Mouse (Mus musculus): ENCODE data around the gene Pip4k2a. TPM values are rescaled to one million over a fixed set of nuclear protein-coding genes. Genes with fewer than 3 reads are reported as not detected.

Gene Pip4k2a
- polyA plus RNA-seq, 1 experiment from 2014 or later = 11.8 TPM

DNA sequence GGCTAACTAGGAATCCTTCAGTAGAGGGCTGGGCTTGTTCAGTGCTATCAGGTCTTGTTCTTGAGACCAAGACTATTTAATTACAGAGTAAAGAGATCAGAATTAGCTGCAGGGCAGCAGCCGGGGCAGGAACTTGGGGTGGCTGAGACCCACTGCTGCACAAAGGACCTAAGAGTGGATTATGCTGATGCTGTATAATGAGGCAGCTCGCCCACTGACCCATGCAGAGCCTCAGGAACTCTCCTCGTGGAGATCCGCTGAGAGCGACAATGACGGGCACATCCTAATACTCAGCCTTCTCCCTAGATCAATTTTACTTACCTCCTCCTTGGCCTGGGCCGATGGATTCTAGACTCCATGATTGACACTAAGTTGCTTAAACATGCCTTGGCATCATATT is 64.5 kb downstream of the Pip4k2a start:
- WGBS = 9% methylated on average over 7 of the region's 7 CpGs
- Histone ChIP-seq H3K4me3 (replicated peaks; ENCODE audit: low read depth, low read length) (no peak overlapping the region), H3K9me3 (ENCODE audit: control insufficient read depth, low read length) (no peaks in the 10 kb centered on the region), H3K4me1 (ENCODE audit: control insufficient read depth, insufficient read depth, low read length) (peaks cover 12% of the 10 kb centered on the region; the same call in 1 of the 2 replicates), H3K27ac (replicated peaks; ENCODE audit: low read depth, low read length) (no peak overlapping the region), H3K9ac (replicated peaks; ENCODE audit: low read length) (no peak overlapping the region), H3K27me3 (ENCODE audit: control insufficient read depth, insufficient read depth, low read length) (no peaks in the 10 kb centered on the region), H3K4me2 (ENCODE audit: low read length) (peak overlapping the region; percentile 30), H3K36me3 (ENCODE audit: control insufficient read depth, insufficient read depth, low read length) (no peaks in the 10 kb centered on the region)
- DNase-seq = peak; percentile 37
- no peak for ATAC-seq (ENCODE audit: low FRiP score, low TSS enrichment)

DNA sequence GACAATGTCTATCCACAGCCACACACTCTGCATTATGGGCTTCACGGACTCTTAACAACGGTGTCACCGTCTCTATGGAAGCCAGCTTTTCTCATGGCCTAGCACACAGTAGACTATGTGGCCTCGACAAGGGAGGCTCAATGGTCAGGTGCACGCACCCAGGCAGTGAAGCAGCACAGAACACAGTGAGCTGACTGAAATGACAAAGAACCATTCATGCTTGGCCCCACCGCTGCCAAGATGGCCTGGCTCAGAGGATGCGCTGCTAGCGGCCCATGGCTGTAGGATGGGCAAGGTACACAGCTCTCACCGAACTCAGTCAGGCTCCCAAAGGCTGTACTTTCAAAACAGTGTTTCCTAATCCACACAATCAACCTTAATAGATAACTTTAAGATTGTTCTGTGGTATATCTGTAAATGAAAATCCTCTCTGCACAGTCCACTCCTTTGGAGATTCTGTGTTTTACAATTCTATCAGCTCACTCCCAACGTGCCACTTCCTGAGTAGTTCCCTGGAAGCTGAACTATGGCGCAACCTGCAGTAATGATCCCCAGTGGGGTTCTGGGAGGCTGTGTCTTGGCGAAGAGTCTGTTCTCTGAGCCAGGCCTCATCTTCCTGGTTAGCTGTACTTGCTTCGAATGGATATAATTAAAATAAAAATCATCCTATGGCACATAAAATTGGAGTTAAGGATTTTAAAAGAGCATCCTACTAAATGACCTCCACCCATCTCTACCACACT is 67.4 kb downstream of the Pip4k2a start:
- ATAC-seq (ENCODE audit: low FRiP score, low TSS enrichment) (no peak), DNase-seq (no peak)
- 87% methylated on average over 13 of the region's 13 CpGs for WGBS
- no peaks in the 10 kb centered on the region for H3K36me3 ChIP-seq (ENCODE audit: control insufficient read depth, insufficient read depth, low read length)
- H3K4me3 ChIP-seq (replicated peaks; ENCODE audit: low read depth, low read length) = no peak overlapping the region
- H3K4me1 ChIP-seq (ENCODE audit: control insufficient read depth, insufficient read depth, low read length) = peaks cover 12% of the 10 kb centered on the region; the same call in 1 of the 2 replicates
- H3K4me2 ChIP-seq (ENCODE audit: low read length) = no peak overlapping the region
- no peak overlapping the region for H3K9ac ChIP-seq (replicated peaks; ENCODE audit: low read length)
- H3K9me3 ChIP-seq (ENCODE audit: control insufficient read depth, low read length) = no peaks in the 10 kb centered on the region
- H3K27me3 ChIP-seq (ENCODE audit: control insufficient read depth, insufficient read depth, low read length) = no peaks in the 10 kb centered on the region
- H3K27ac ChIP-seq (replicated peaks; ENCODE audit: low read depth, low read length) = no peak overlapping the region

DNA sequence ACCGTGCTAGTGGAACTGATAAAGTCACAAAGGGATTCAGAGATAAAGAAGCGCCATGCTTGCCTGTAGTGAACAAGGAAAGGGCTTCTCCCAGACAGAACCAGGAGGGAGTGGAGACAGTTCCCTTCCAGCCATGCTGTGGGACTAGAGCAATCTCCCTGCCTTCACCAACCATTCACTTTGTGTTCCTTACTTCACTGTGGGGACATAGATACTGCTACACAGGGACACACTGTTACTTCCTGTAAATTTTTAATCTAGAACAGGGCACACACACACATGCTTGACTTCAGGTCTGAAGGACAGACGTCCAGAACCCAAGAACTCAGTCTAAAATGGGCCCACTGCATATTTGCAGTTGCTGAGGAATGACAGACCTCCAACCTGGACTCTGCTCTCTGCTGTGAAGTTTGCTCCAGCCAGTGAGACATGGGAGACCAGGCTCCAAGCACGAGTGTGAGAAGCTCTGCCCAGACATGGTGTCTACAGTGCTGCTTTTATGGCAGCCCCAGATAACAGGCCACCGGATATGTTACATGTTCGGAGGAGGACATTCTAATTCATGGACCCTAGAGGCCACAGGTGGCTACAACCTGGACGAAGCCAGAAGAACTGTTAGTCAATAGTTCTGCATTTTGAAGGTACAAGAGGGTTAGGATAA is 69.2 kb downstream of the Pip4k2a start:
- no peak for ATAC-seq (ENCODE audit: low FRiP score, low TSS enrichment)
- Histone ChIP-seq H3K9me3 (ENCODE audit: control insufficient read depth, low read length) (no peaks in the 10 kb centered on the region), H3K4me3 (replicated peaks; ENCODE audit: low read depth, low read length) (no peak overlapping the region), H3K9ac (replicated peaks; ENCODE audit: low read length) (no peak overlapping the region), H3K27ac (replicated peaks; ENCODE audit: low read depth, low read length) (no peak overlapping the region), H3K4me1 (ENCODE audit: control insufficient read depth, insufficient read depth, low read length) (peaks cover 14% of the 10 kb centered on the region; the same call in 1 of the 2 replicates), H3K27me3 (ENCODE audit: control insufficient read depth, insufficient read depth, low read length) (no peaks in the 10 kb centered on the region), H3K4me2 (ENCODE audit: low read length) (no peak overlapping the region), H3K36me3 (ENCODE audit: control insufficient read depth, insufficient read depth, low read length) (no peaks in the 10 kb centered on the region)
- DNase-seq = no peak
- 86% methylated on average over 7 of the region's 7 CpGs for WGBS

DNA sequence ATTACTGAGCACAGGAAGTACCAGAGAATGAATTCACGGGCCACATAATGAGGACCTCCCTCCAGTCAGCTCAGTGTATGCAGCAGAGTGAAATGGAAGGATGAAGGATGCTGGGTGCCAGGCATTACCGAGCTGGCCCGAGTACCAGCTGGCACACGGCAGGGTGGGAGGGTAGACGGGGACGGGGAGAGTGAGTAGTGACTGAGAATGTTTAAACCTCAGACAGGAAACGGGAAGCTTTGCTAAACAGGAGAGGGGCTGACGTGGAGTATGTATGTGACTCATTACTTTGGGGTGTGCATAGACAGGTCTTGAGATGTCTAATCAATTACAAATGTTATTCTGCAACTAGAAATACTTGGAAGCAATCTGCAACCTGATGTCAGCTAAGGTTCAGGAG is 69.7 kb downstream of the Pip4k2a start:
- no peak overlapping the region for H3K4me3 ChIP-seq (replicated peaks; ENCODE audit: low read depth, low read length)
- 85% methylated on average over 8 of the region's 8 CpGs for WGBS
- H3K36me3 ChIP-seq (ENCODE audit: control insufficient read depth, insufficient read depth, low read length) = no peaks in the 10 kb centered on the region
- DNase-seq = no peak
- ATAC-seq (ENCODE audit: low FRiP score, low TSS enrichment) = no peak
- H3K4me2 ChIP-seq (ENCODE audit: low read length) = no peak overlapping the region
- no peak overlapping the region for H3K27ac ChIP-seq (replicated peaks; ENCODE audit: low read depth, low read length)
- no peak overlapping the region for H3K9ac ChIP-seq (replicated peaks; ENCODE audit: low read length)
- H3K4me1 ChIP-seq (ENCODE audit: control insufficient read depth, insufficient read depth, low read length) = peaks cover 9% of the 10 kb centered on the region; the same call in 1 of the 2 replicates
- H3K9me3 ChIP-seq (ENCODE audit: control insufficient read depth, low read length) = no peaks in the 10 kb centered on the region
- no peaks in the 10 kb centered on the region for H3K27me3 ChIP-seq (ENCODE audit: control insufficient read depth, insufficient read depth, low read length)

DNA sequence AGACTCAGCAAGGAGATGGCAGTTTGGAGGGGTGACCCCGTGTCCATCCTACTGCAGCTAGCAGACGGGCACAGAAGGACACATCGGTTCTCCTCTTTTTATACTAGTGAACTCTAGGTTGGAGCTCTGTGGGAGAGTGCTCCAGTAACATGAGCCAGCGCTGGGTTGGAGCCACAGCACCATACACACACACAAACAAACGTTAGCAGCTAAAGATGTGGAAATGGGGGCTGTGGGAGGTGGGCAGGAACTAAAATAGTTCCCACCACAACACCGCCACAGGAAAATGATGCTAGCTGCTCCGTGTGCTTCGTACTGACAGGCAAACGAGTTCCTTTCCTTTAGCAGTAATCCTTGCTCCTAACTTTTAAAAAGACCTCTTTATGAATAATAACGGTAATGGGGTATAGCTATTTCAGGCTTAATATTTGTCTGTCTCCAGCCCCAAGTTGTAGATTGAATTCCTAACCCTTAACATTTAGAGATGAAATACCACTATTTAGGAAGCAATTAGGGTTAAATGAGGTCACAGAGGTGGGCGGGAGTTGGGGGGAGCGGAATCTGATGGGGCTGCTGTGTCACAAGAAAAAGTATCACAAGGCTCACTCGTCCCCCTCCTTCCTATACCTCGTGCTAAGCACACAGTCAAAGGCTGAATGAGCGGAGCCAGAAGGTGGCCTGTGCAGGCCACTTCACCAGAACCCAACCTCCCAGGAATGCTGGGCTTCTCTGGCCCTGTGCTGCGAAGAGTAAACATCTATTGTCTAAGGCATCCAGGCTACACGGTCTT is 73.9 kb downstream of the Pip4k2a start:
- ATAC-seq (ENCODE audit: low FRiP score, low TSS enrichment) (no peak), DNase-seq (no peak)
- Histone ChIP-seq H3K27ac (replicated peaks; ENCODE audit: low read depth, low read length) (no peak overlapping the region), H3K4me3 (replicated peaks; ENCODE audit: low read depth, low read length) (no peak overlapping the region), H3K4me2 (ENCODE audit: low read length) (no peak overlapping the region), H3K36me3 (ENCODE audit: control insufficient read depth, insufficient read depth, low read length) (no peaks in the 10 kb centered on the region), H3K27me3 (ENCODE audit: control insufficient read depth, insufficient read depth, low read length) (no peaks in the 10 kb centered on the region), H3K9me3 (ENCODE audit: control insufficient read depth, low read length) (no peaks in the 10 kb centered on the region), H3K4me1 (ENCODE audit: control insufficient read depth, insufficient read depth, low read length) (0 out of 2 replicates have a peak, but pooled peaks cover 7% of the 10 kb centered on the region), H3K9ac (replicated peaks; ENCODE audit: low read length) (no peak overlapping the region)
- WGBS = 61% methylated on average over 17 of the region's 17 CpGs

DNA sequence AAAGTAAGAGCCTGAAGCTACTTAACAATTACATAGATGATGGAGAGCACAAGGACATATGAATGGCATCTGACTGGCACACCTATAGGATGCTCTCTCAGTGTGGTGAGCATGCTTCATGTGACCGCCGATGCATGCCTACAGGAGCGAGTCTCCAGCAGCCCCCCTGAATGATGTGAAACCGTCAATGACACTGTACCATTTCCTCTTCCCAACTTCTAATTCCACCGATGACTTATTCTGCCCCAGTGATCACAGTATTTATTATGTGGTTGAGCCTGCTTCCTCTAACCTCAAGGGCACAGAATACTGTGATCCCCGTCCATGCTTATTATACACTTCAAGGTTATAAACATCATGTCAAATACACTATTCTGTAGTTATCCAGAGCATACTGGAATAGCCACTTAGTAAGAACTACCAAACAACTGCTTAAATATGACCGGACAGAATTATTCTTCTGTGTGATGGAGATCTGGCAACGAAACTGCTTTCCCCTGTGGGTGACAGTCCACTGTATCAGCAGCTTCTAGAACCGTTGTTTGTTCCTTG is 74.8 kb downstream of the Pip4k2a start:
- Histone ChIP-seq H3K4me1 (ENCODE audit: control insufficient read depth, insufficient read depth, low read length) (0 out of 2 replicates have a peak, but pooled peaks cover 7% of the 10 kb centered on the region), H3K27me3 (ENCODE audit: control insufficient read depth, insufficient read depth, low read length) (no peaks in the 10 kb centered on the region), H3K4me2 (ENCODE audit: low read length) (no peak overlapping the region), H3K36me3 (ENCODE audit: control insufficient read depth, insufficient read depth, low read length) (no peaks in the 10 kb centered on the region), H3K4me3 (replicated peaks; ENCODE audit: low read depth, low read length) (no peak overlapping the region), H3K9me3 (ENCODE audit: control insufficient read depth, low read length) (no peaks in the 10 kb centered on the region), H3K9ac (replicated peaks; ENCODE audit: low read length) (no peak overlapping the region), H3K27ac (replicated peaks; ENCODE audit: low read depth, low read length) (no peak overlapping the region)
- WGBS = 81% methylated on average over 9 of the region's 9 CpGs
- DNase-seq (no peak), ATAC-seq (ENCODE audit: low FRiP score, low TSS enrichment) (no peak)

DNA sequence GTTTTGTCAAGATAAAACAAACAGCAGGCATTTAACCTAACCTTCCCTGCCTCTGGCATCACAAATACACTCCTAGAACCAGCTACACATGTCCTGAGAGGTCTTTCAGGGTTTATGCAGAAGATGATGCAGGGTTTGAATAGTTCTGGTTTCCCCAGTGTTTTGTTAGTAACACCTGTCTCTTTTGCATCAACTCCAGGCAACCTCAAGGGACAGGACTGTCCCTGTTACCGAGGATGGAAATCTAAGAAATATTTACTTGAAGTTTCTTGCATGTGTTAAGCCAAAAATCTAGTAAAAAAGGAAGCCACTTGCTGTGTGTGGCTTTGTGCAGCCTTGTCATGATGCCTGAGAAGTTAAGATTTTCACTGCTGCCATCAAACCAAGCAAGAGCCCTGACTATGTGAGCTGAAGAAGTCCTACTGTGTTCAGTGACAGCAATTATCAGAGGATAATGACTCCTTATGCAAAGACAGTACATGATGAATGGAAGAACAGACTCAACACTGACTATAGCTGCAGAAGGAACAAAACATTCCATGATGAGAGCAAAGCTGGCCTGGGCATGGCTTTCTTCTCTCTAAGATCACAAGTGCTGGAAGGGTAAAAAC is 76.3 kb downstream of the Pip4k2a start:
- Histone ChIP-seq H3K9ac (replicated peaks; ENCODE audit: low read length) (no peak overlapping the region), H3K9me3 (ENCODE audit: control insufficient read depth, low read length) (no peaks in the 10 kb centered on the region), H3K36me3 (ENCODE audit: control insufficient read depth, insufficient read depth, low read length) (no peaks in the 10 kb centered on the region), H3K4me2 (ENCODE audit: low read length) (no peak overlapping the region), H3K4me1 (ENCODE audit: control insufficient read depth, insufficient read depth, low read length) (0 out of 2 replicates have a peak, but pooled peaks cover 11% of the 10 kb centered on the region), H3K27ac (replicated peaks; ENCODE audit: low read depth, low read length) (no peak overlapping the region), H3K27me3 (ENCODE audit: control insufficient read depth, insufficient read depth, low read length) (no peaks in the 10 kb centered on the region), H3K4me3 (replicated peaks; ENCODE audit: low read depth, low read length) (no peak overlapping the region)
- no peak for ATAC-seq (ENCODE audit: low FRiP score, low TSS enrichment)
- 59% methylated on average over 1 of the region's 1 CpGs for WGBS
- DNase-seq = no peak

DNA sequence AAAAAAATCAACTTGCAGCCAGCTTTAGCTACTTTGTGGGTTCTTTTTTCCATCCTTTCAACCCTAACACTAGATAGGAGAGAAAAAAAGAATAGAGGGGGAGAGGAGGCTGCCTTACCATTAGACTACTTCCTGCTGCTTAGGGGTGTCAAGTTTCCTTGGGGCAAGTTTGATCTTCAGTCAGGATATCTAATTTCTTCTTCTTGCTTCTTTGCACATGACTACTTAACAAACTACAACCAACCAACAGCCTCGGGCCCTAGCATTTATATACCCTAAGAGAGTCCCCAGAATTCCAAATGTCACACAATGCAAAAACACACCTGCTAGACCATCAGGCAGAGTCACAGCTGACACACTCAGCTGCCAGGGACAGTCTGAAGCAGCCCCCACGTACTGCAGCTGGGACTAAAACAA is 77.5 kb downstream of the Pip4k2a start:
- ATAC-seq (ENCODE audit: low FRiP score, low TSS enrichment) (no peak), DNase-seq (no peak)
- 31% methylated on average over 2 of the region's 2 CpGs for WGBS
- Histone ChIP-seq H3K27ac (replicated peaks; ENCODE audit: low read depth, low read length) (no peak overlapping the region), H3K4me2 (ENCODE audit: low read length) (no peak overlapping the region), H3K4me1 (ENCODE audit: control insufficient read depth, insufficient read depth, low read length) (0 out of 2 replicates have a peak, but pooled peaks cover 13% of the 10 kb centered on the region), H3K9me3 (ENCODE audit: control insufficient read depth, low read length) (no peaks in the 10 kb centered on the region), H3K9ac (replicated peaks; ENCODE audit: low read length) (no peak overlapping the region), H3K36me3 (ENCODE audit: control insufficient read depth, insufficient read depth, low read length) (no peaks in the 10 kb centered on the region), H3K4me3 (replicated peaks; ENCODE audit: low read depth, low read length) (no peak overlapping the region), H3K27me3 (ENCODE audit: control insufficient read depth, insufficient read depth, low read length) (no peaks in the 10 kb centered on the region)
